Mouse (Mus musculus): ENCODE data around the gene Fndc3b. TPM values are rescaled to one million over a fixed set of nuclear protein-coding genes. Genes with fewer than 3 reads are reported as not detected.

Gene Fndc3b
- total and polyA plus RNA-seq, 3 experiments: 0.03 to 0.05 (median 0.04) TPM

GRCm38 (mm10) chr3:27603905-27604620 is 107.0 kb downstream of the Fndc3b start:
- in situ Hi-C loops (cut with MboI; ENCODE audit: low pct_ligation_motif_present, low pct_unique_long_range_greater_than_20kb, low sequenced_read_pairs): no loop called here
- Histone ChIP-seq H3K27me3 (replicated peaks) (no peaks in the 10 kb centered on the region), H3K4me1 (ENCODE audit: control insufficient read depth in 1 of 2, insufficient read depth in 2 of 2) (0 out of 4 replicates have a peak, but pooled peaks cover 0 to 2% of the 10 kb centered on the region in 2 experiments), H3K9me3 (replicated peaks; ENCODE audit: low read length) (no peaks in the 10 kb centered on the region), H3K36me3 (replicated peaks in 1 of 2; ENCODE audit: control insufficient read depth in 1 of 2, insufficient read depth in 1 of 2, low read length in 1 of 2) (no peaks in the 10 kb centered on the region), H3K79me2 (replicated peaks; ENCODE audit: control insufficient read depth, extremely low read depth, insufficient read depth, poor library complexity, severe bottlenecking) (no peaks in the 10 kb centered on the region), H3K27ac (ENCODE audit: insufficient read depth, low read depth) (no peak overlapping the region), H3K4me2 (ENCODE audit: insufficient read depth, low read depth, poor library complexity, severe bottlenecking) (no peak overlapping the region), H3K9ac (ENCODE audit: insufficient read depth, low read depth) (no peak overlapping the region), H3K4me3 (replicated peaks in 1 of 3; ENCODE audit: low read depth in 2 of 3, low read length in 2 of 3, poor library complexity in 1 of 3) (no peak overlapping the region)
- TF ChIP-seq JUND (conservative IDR thresholded peaks at IDR 0.05; ENCODE audit: low read depth, low read length): no peak
- TF ChIP-seq MAX (IDR thresholded peaks at IDR 0.05; ENCODE audit: low read length): no peak
- no peak for TF ChIP-seq RAD21 (IDR thresholded peaks at IDR 0.05; ENCODE audit: low read depth, low read length)
- TF ChIP-seq ZKSCAN1 (IDR thresholded peaks at IDR 0.05; ENCODE audit: borderline replicate concordance, low read depth, low read length): no peak
- TF ChIP-seq ZNF384 (IDR thresholded peaks at IDR 0.05; ENCODE audit: low read depth, low read length): no peak
- no peak for TF ChIP-seq SMC3 (IDR thresholded peaks at IDR 0.05; ENCODE audit: low read depth, low read length)
- no peak for TF ChIP-seq GABPA (IDR thresholded peaks at IDR 0.05; ENCODE audit: insufficient replicate concordance, low read depth, low read length)
- no peak for DNase-seq (ENCODE audit: extremely low read depth)
- dilution Hi-C loops (cut with MboI; ENCODE audit: extremely low pct_ligation_motif_present, extremely low pct_unique_long_range_greater_than_20kb, low sequenced_read_pairs): no loop called here

- Histone ChIP-seq H3K4me1 (ENCODE audit: control insufficient read depth in 1 of 2, insufficient read depth in 2 of 2) (no peaks in the 10 kb centered on the region), H3K4me2 (ENCODE audit: insufficient read depth, low read depth, poor library complexity, severe bottlenecking) (no peak overlapping the region), H3K9ac (ENCODE audit: insufficient read depth, low read depth) (no peak overlapping the region), H3K4me3 (replicated peaks in 1 of 3; ENCODE audit: low read depth in 2 of 3, low read length in 2 of 3, poor library complexity in 1 of 3) (no peak overlapping the region), H3K36me3 (replicated peaks in 1 of 2; ENCODE audit: control insufficient read depth in 1 of 2, insufficient read depth in 1 of 2, low read length in 1 of 2) (no peaks in the 10 kb centered on the region), H3K9me3 (replicated peaks; ENCODE audit: low read length) (peaks cover 3% of the 10 kb centered on the region), H3K27me3 (replicated peaks) (no peaks in the 10 kb centered on the region), H3K79me2 (replicated peaks; ENCODE audit: control insufficient read depth, extremely low read depth, insufficient read depth, poor library complexity, severe bottlenecking) (no peaks in the 10 kb centered on the region), H3K27ac (ENCODE audit: insufficient read depth, low read depth) (no peak overlapping the region)
- dilution Hi-C loops (cut with MboI; ENCODE audit: extremely low pct_ligation_motif_present, extremely low pct_unique_long_range_greater_than_20kb, low sequenced_read_pairs): no loop called here
- no peak for DNase-seq (ENCODE audit: extremely low read depth)
- in situ Hi-C loops (cut with MboI; ENCODE audit: low pct_ligation_motif_present, low pct_unique_long_range_greater_than_20kb, low sequenced_read_pairs): no loop called here
- TF ChIP-seq SIN3A (IDR thresholded peaks at IDR 0.05; ENCODE audit: low read length) (no peak), PAX5 (IDR thresholded peaks at IDR 0.05; ENCODE audit: low read length) (no peak), MEF2A (IDR thresholded peaks at IDR 0.05; ENCODE audit: borderline replicate concordance, low read depth, low read length) (no peak), TBP (conservative IDR thresholded peaks at IDR 0.05; ENCODE audit: low read depth, low read length) (no peak), MAX (IDR thresholded peaks at IDR 0.05; ENCODE audit: low read length) (no peak), POLR2AphosphoS2 (IDR thresholded peaks at IDR 0.05; ENCODE audit: low read depth, low read length) (no peak), E2F4 (IDR thresholded peaks at IDR 0.05; ENCODE audit: insufficient replicate concordance, low read depth, low read length) (no peak), GABPA (IDR thresholded peaks at IDR 0.05; ENCODE audit: insufficient replicate concordance, low read depth, low read length) (no peak), SMC3 (IDR thresholded peaks at IDR 0.05; ENCODE audit: low read depth, low read length) (no peak), CHD2 (IDR thresholded peaks at IDR 0.05; ENCODE audit: low read length) (no peak), MYC (IDR thresholded peaks at IDR 0.05; ENCODE audit: low read depth, low read length) (no peak), CHD1 (IDR thresholded peaks at IDR 0.05; ENCODE audit: low read depth, low read length) (no peak), TCF12 (IDR thresholded peaks at IDR 0.05; ENCODE audit: low read depth, low read length) (no peak), MAFK (IDR thresholded peaks at IDR 0.05; ENCODE audit: insufficient replicate concordance, low read length) (no peak), HCFC1 (IDR thresholded peaks at IDR 0.05; ENCODE audit: low read depth, low read length) (no peak), CTCF (conservative IDR thresholded peaks at IDR 0.05 in 1 of 2, IDR thresholded peaks at IDR 0.05 in 1 of 2; ENCODE audit: low read depth in 2 of 2, low read length in 2 of 2) (no peak), USF1 (IDR thresholded peaks at IDR 0.05; ENCODE audit: low read depth, low read length) (no peak), UBTF (IDR thresholded peaks at IDR 0.05; ENCODE audit: low read depth, low read length) (no peak)
These were observed 110.5 kb downstream of the Fndc3b start for GRCm38 (mm10) chr3:27600645-27601044.
